Mouse (Mus musculus) liver, embryonic 14.5 days (tissue): Measurements from ENCODE around the gene Trmt10c. TPM values are rescaled to one million over a fixed set of nuclear protein-coding genes. Genes with fewer than 3 reads are reported as not detected.

Experiments
- ATAC-seq: fragments of 200-750 bp; cut with Nextera tagmentation; 2 replicates; pipeline ENCODE4 v1.8.0; 2017; ENCODE audit warnings: moderate number of reproducible peaks, mild to moderate bottlenecking, moderate library complexity; ENCODE audit not compliant: insufficient read depth
- DNase-seq, 3 experiments: peaks; one replicate each; pipeline ENCODE4 v3.0.0-alpha.2; 2012 to 2013; ENCODE audit warnings: low read depth in 3 of 3, low spot score in 3 of 3
- H3K27ac ChIP-seq: fragments of 300-500 bp; sonication (generic); 2 replicates; pipeline ENCODE4 v1.5.1; 2014; ENCODE audit warnings: moderate library complexity, mild to moderate bottlenecking, control low read depth, inconsistent platforms
- H3K27me3 ChIP-seq: fragments of 300-500 bp; sonication (generic); 2 replicates; pipeline ENCODE4 v1.6.1; 2014; ENCODE audit warnings: mild to moderate bottlenecking, low read length, moderate library complexity; ENCODE audit not compliant: control insufficient read depth, insufficient read depth
- H3K36me3 ChIP-seq: fragments of 300-500 bp; sonication (generic); replicated peaks from 2 replicates; pipeline ENCODE4 v1.6.1; 2014; ENCODE audit warnings: low read depth; ENCODE audit not compliant: control insufficient read depth, insufficient read depth
- H3K4me1 ChIP-seq, 2 experiments: fragments of 200-500 bp in 1 of 2; fragments of 300-500 bp in 1 of 2; sonication (generic) in 1 of 2; replicated peaks; 2 replicates each; pipeline ENCODE4 v1.6.1; 2012 to 2014; ENCODE audit warnings: antibody characterized with exemption in 1 of 2, inconsistent platforms in 1 of 2, low read length in 1 of 2; ENCODE audit not compliant: control insufficient read depth in 2 of 2, insufficient read depth in 2 of 2
- H3K4me2 ChIP-seq: fragments of 300-500 bp; sonication (generic); 2 replicates; pipeline ENCODE4 v1.6.1; 2014; ENCODE audit warnings: low read depth, mild to moderate bottlenecking, control low read depth, moderate library complexity
- H3K4me3 ChIP-seq, 2 experiments: fragments of 200-500 bp in 1 of 2; fragments of 300-500 bp in 1 of 2; sonication (generic) in 1 of 2; 2 replicates each; pipeline ENCODE4 v1.5.1; 2012 to 2014; ENCODE audit warnings: low read depth in 2 of 2, low read length in 2 of 2, mild to moderate bottlenecking in 2 of 2, control low read depth in 1 of 2, inconsistent platforms in 1 of 2, moderate library complexity in 1 of 2; ENCODE audit not compliant: insufficient read depth in 1 of 2
- H3K9ac ChIP-seq: fragments of 300-500 bp; sonication (generic); replicated peaks from 2 replicates; pipeline ENCODE4 v1.6.1; 2014; ENCODE audit warnings: mild to moderate bottlenecking, control low read depth, moderate library complexity
- H3K9me3 ChIP-seq: fragments of 300-500 bp; sonication (generic); 2 replicates; pipeline ENCODE4 v1.6.1; 2016; ENCODE audit warnings: low read length, mixed read lengths; ENCODE audit not compliant: control insufficient read depth
- CTCF ChIP-seq: IDR thresholded peaks from 2 replicates; pipeline ENCODE4 v1.5.1; 2016; ENCODE audit warnings: antibody characterized with exemption, low read depth, control low read depth
- EP300 ChIP-seq: IDR thresholded peaks from 2 replicates; pipeline ENCODE4 v1.6.1; 2016; ENCODE audit warnings: antibody characterized with exemption, low read depth
- WGBS: fragments of 180-500 bp; shearing (Covaris S2); extraction: QIAGEN DNeasy Blood & Tissue Kit; methylation state at CpG from one replicate; pipeline ENCODE4 v1.1.7; 2014; ENCODE audit not compliant: insufficient replicate concordance; 5-methylcytosine and 5-hydroxymethylcytosine counted together
- polyA plus RNA-seq, 2 experiments: library from polyadenylated mRNA; depleted of rRNA in 1 of 2; stranded (reverse) in 1 of 2; unstranded in 1 of 2; fragments of >200 nt; fragmentation: Nextera tagmentation in 1 of 2; extraction: Ambion mirVana in 1 of 2; gene quantifications; 2 replicates each; pipeline versions ENCODE4 v1.2.1 to v1.2.3; 2012 to 2014

Trmt10c gene
- polyA plus RNA-seq, 2 experiments, result 6.1 to 16.1 TPM

DNA sequence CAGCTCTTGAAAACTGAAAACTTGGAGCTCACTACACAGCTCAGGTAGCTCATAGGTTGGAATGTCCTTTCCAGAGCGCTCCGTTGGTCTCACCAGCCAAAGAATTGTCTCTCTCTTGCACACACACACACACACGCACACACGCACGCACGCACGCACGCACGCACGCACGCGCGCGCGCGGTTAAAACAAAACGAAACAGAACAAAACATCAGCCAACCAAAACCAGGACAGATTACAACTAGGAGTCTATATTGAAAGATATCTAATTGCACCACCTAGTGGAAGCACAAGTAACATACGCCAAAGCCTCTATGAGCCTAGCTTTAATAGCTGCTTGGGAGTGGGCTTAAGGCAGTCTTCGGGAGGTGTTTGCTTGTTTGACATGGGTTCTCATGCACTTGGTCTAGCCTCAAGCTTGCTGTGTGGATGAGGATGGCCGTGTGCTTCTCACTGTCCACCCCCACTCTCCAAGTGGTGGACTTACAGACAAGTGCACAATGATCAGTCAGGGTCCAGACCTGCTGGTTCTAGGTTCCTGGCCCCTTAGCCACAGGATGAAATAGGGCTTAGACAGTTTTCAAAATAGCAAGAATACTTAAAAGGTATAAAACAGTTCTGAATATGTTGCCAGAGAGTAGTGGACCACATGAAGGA, 26.8 kb upstream of the Trmt10c start:
- TF ChIP-seq CTCF, result peak; percentile 88
- no peak for TF ChIP-seq EP300
- peaks cover 14 to 15% of the 10 kb centered on the region in 2 experiments for H3K4me1 ChIP-seq

DNA sequence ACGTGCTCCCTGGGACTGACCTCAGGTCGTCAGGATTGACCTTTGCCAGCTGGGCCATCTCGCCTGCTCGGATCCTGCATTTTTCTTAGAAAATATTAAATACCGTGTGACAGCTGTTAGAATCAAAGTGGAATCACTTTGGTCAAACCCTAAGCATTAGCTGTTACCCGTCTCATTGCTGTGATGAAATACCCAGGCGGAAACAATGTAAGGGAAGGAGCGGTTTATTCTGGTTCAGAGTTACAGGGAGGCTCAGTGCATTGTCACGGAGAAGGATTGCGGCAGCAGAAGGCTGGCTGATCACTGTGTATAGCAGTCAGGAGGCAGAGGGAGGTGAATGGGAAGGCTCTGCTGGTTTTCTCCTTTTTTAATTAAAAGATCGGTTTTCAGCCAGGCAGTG, 25.4 kb upstream of the Trmt10c start:
- WGBS, result 74% methylated on average over 11 of the region's 11 CpGs

More for the DNA sequence above, 26.8 kb upstream of the Trmt10c start:
- H3K4me3 ChIP-seq, result peak overlapping the region; percentile 63 to 78
- no peaks in the 10 kb centered on the region for H3K36me3 ChIP-seq
- peak overlapping the region; percentile 72 for H3K9ac ChIP-seq
- peak; percentile 78 for ATAC-seq
- WGBS, result 1% methylated on average over 20 of the region's 20 CpGs
- H3K9me3 ChIP-seq, result no peaks in the 10 kb centered on the region
- peak overlapping the region; percentile 62 for H3K27ac ChIP-seq
- H3K4me2 ChIP-seq, result peak overlapping the region; percentile 78
- H3K27me3 ChIP-seq, result no peaks in the 10 kb centered on the region
- peak; percentile 65 to 75 (median 65) for DNase-seq

DNA sequence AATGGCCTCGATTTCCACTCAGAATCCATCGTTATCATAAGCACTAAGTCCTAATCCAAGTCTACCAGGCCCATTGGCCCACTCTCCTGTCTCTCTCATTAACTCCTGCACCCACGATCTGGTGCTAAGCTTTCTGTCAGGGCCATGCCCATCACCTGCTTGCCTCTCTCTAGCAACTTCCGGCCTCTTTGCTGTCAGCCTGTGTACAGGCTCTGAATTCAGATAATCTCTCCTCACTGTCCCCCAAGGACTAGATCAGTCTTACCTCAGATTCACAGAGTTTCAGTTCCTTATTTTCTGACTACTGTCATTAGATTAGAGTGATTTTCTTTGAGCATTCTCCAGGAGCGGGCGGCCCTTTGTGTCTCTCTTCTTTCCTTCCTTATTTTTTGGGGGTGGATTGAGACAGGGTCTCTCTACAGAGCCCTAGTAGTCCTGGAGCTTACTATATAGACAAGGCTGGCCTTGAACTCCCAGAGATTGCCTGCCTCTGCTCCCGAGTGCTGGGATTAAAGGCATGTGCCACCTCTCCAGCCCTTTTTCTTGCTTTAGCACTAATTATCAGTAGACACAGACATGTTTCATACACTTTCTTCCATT, 24.5 kb upstream of the Trmt10c start:
- DNase-seq (no peak), ATAC-seq (no peak)
- Histone ChIP-seq H3K27me3 (no peaks in the 10 kb centered on the region), H3K9ac (no peak overlapping the region), H3K36me3 (no peaks in the 10 kb centered on the region), H3K4me2 (no peak overlapping the region), H3K4me3 (no peak overlapping the region), H3K27ac (no peak overlapping the region), H3K4me1 (peaks cover 0 to 3% of the 10 kb centered on the region in 2 experiments; a peak in 1 of 4 replicates), H3K9me3 (no peaks in the 10 kb centered on the region)
- TF ChIP-seq EP300 (no peak), CTCF (no peak)
- 38% methylated on average over 7 of the region's 7 CpGs for WGBS

More for the DNA sequence above, 25.4 kb upstream of the Trmt10c start:
- no peak overlapping the region for H3K9ac ChIP-seq
- H3K27ac ChIP-seq, result no peak overlapping the region
- TF ChIP-seq EP300 (no peak), CTCF (no peak)
- H3K4me3 ChIP-seq, result no peak overlapping the region
- H3K4me1 ChIP-seq, result peaks cover 6 to 7% of the 10 kb centered on the region in 2 experiments
- H3K27me3 ChIP-seq, result no peaks in the 10 kb centered on the region
- no peaks in the 10 kb centered on the region for H3K36me3 ChIP-seq
- DNase-seq (no peak), ATAC-seq (no peak)
- no peaks in the 10 kb centered on the region for H3K9me3 ChIP-seq
- no peak overlapping the region for H3K4me2 ChIP-seq

DNA sequence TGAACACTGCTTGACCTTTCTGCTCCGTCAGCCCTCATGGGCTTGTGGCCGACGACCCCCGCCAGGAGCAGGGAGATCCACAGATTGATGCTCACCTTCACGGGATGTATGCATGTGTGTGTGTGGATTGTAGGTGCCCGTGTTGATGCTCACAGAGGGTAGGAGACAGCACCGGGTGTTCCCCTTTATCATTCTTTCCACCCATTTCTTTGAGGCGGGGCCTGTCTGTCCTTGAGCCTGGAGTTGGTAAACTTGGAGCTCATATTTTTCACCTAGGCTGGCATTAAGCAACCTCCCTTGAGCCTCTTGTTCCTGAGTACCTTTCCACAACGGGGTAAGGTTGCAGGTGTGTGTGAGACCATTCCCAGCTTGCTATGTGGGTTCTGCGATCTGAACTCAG, 20.5 kb upstream of the Trmt10c start:
- H3K4me1 ChIP-seq, result peaks cover 0 to 3% of the 10 kb centered on the region in 2 experiments; a peak in 1 of 4 replicates
- H3K36me3 ChIP-seq, result no peaks in the 10 kb centered on the region
- TF ChIP-seq EP300 (no peak), CTCF (no peak)
- H3K4me2 ChIP-seq, result no peak overlapping the region
- no peak overlapping the region for H3K9ac ChIP-seq
- no peaks in the 10 kb centered on the region for H3K27me3 ChIP-seq
- H3K27ac ChIP-seq, result no peak overlapping the region
- no peak for DNase-seq
- no peak for ATAC-seq
- no peaks in the 10 kb centered on the region for H3K9me3 ChIP-seq
- H3K4me3 ChIP-seq, result no peak overlapping the region
- WGBS, result 63% methylated on average over 10 of the region's 10 CpGs

DNA sequence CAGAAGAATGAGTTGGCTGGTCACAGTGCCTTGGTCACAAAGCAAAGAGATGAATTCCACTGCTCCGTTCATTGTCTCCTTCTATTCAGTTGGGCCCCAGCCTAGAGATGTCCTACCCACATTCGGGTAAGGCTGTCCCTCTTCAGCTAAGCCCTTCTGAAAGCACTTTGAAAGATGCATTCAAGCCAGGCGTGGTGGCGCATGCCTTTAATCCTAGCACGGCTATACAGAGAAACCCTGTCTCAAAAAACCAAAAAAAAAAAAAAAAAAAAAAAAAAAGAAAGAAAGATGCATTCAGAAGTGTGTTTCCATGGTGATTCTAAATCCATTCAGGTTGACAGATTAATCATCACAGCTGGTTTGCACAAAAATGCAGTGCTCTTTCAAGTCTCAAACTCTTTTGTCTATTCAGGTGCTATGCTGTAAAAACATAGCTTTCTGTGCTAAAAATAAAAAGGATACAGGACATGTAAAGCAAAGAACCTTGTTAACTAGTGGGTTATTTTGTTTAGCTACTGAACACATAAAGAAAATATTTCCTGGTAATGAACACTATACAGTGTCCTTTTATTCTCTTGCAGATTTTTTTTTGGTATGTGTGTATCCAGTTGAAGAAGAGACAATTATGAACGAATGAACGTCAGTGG, 19.4 kb upstream of the Trmt10c start:
- 62% methylated on average over 7 of the region's 7 CpGs for WGBS

More for the DNA sequence above, 19.4 kb upstream of the Trmt10c start:
- TF ChIP-seq CTCF (no peak), EP300 (no peak)
- Histone ChIP-seq H3K9me3 (no peaks in the 10 kb centered on the region), H3K27ac (no peak overlapping the region), H3K27me3 (no peaks in the 10 kb centered on the region), H3K9ac (no peak overlapping the region), H3K4me3 (no peak overlapping the region), H3K4me1 (peaks cover 0 to 3% of the 10 kb centered on the region in 2 experiments; a peak in 1 of 4 replicates), H3K36me3 (no peaks in the 10 kb centered on the region), H3K4me2 (no peak overlapping the region)
- no peak for ATAC-seq
- DNase-seq, result no peak
